Mouse (Mus musculus) liver, embryonic 18 days (tissue): Measurements from ENCODE around the gene Tmem129. TPM values are rescaled to one million over a fixed set of nuclear protein-coding genes. Genes with fewer than 3 reads are reported as not detected.

Experiments
- polyA plus RNA-seq: library from polyadenylated mRNA; depleted of rRNA; stranded (reverse); fragments of >200 nt; gene quantifications from 2 replicates; pipeline ENCODE4 v1.2.3, GENCODE M21; 2012; rRNA removed

Tmem129 gene
- 16.6 and 17.3 TPM in 2 replicates for polyA plus RNA-seq

GRCm38 (mm10) chr5:33657787-33658663 is at the start of gene Tmem129, which contains the start of gene Tacc3:
TSS of gene Tmem129 (minus strand) at chr5:33658416.
TSS of gene Tacc3 (plus strand) at chr5:33658128.

GRCm38 (mm10) chr5:33651921-33652782 is 6.1 kb downstream of the Tmem129 start, which contains the start of gene Slbp:
TSS of gene Slbp (minus strand) at chr5:33652574.

GRCm38 (mm10) chr5:33629301-33629987 is 28.8 kb downstream of the Tmem129 start, which contains the start of the genes Fam53a and Gm9903:
TSS of gene Fam53a (minus strand) at chr5:33629635.
TSS of gene Gm9903 (plus strand) at chr5:33629925.

Other genes with a start within 250 kb of the Tmem129 start
- gene Nkx1-1, start 224.4 kb downstream of the Tmem129 start, polyA plus RNA-seq: not detected in 2 replicates
- 7.8 and 8.1 TPM in 2 replicates for gene Fam53a, start 28.8 kb downstream of the Tmem129 start, polyA plus RNA-seq
- 0.06 and 0.07 TPM in 2 replicates for gene Gm9903, start 28.5 kb downstream of the Tmem129 start, polyA plus RNA-seq
- 59.9 and 72.5 TPM in 2 replicates for gene Slbp, start 5.8 kb downstream of the Tmem129 start, polyA plus RNA-seq
- 34.2 and 38.3 TPM in 2 replicates for gene Tacc3, start 288 bp downstream of the Tmem129 start, polyA plus RNA-seq
- 9.4 and 13.8 TPM in 2 replicates for gene Fgfr3, start 63.3 kb upstream of the Tmem129 start, polyA plus RNA-seq
- 6.3 and 6.8 TPM in 2 replicates for gene Letm1, start 124.4 kb upstream of the Tmem129 start, polyA plus RNA-seq
- 14.3 and 14.5 TPM in 2 replicates for gene Nsd2, start 162.3 kb upstream of the Tmem129 start, polyA plus RNA-seq